Mouse (Mus musculus) spleen, adult 18-20 months (tissue): Measurements from ENCODE around the gene Micall1.
A peak's percentile ranks its signal among the peaks of the same experiment; 100 is the strongest.

ENCODE experiments used
- DNase-seq, 2 experiments: peaks; one replicate each; pipeline ENCODE4 v3.0.0; 2022; ENCODE audit warnings: mixed read lengths in 2 of 2

Gene Micall1

DNA sequence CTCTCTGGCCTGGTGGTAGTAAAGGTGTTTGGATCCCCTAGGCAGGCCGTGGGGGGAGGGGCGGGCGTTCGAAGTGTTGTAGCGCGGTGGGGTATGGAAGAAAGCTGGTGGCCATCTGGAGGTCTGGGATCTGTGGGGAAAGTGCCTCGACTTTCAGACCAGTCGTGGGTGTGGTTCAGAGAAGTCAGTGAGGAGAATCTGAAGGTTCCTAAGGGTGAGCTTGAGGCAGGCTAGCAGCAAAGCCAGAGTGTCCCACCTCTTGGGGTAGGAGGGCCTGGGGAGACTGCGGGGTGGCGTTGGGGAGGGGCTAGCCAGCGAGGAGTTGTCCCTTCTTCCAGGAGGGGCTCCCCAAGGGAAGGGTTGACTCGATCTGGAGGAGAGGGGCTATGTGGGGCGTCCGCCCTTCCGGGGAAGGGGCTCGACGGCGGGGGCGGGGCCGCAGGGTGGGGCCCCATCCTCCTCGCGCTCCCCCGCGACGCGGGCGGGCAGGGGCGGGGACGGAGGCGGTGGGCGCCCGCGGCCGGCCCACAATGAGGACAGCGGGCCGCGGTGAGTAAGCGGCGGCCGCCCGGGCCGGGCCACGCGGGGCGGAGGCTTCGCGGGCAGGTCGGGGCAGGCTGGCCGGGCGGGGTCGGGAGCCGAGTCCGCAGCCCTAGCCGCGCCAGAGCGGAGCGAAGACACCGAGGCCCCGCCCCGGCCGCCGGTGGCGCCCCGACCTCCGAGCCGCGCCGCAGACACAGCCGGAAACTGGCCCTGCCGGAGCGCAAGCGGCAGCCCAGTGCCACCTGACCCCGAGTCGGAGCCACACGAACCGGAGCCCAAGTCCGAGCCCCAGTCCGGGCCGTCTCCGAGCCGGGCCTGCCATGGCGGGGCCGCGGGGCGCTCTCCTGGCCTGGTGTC is at the start of gene Micall1:
TSS of gene Micall1 (plus strand) at position 478 of the 900 bp plus-strand sequence.
- DNase-seq: peak; percentile 64 to 75

DNA sequence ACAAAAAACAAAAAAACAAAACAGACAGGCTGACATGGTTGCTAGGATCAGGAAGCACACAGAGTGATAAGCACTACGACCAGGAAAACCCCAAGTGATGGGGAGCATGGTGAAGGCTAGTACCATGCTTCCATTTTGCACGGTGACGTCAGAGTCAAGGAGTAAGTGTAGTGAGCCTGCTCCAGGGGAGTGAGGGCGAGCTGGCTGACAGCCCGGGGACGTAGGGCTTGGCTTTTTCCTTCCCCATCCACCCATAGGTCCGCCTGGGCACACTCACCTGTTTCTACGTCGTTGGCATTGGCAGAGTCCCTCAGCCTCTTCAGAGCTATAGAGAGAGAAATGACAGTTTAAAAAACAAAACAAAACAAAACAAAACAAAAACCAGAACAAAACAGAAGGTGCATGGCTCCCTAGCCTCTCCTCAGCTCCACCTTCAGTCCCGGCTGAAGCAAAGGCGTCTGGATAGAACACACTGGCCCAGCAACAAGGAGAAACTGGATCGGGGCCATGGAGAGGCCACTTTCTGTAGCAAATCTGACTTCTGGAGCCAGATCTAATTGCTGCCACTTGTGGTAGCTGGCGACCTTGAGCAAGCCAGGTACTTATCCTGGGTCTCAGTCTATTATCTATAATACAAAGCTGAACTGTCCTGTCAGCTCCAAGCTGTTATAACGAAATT is 47.7 kb upstream of the Micall1 start:
- no peak for DNase-seq

DNA sequence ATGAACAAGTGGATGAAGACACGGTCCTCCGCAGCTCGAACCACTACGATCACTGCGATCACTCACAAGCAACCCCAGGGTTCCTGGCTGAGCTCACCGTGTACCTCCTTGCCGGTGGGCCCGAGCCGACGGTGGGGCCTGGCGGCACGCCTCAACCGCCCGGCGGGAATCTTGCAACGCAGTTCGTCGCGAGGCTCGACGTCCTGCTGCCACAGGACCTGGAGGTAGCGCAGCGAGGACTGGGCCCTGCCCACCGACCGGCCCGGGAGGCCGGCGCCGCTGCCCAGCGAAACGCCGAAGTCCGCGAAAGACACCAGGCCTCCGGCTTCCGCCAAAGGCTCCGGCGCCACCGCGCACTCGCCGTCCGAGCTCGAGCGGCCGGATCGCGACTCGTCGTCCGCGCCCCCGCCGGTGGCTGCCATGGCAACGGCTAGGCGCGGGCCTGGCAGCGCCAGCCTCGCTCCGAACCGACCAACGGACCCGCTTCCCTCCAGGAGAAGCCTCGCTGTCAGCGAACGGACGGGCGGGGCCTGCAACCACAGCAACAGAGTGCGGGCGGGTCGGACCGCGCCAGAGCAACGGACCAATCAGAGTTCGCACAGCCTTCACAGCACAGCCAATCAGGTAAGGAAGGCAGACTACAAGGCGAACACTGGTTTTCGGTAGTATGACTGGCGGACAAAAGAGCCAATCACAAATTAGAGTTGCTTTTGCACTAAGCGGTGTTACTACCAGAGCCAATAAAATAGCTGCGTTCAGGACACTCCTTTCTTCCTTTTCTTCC is 46.1 kb upstream of the Micall1 start, which contains the start of gene Ankrd54:
TSS of gene Ankrd54 (minus strand) at position 518 of the 784 bp plus-strand sequence.
- peak; percentile 89 to 92 for DNase-seq

DNA sequence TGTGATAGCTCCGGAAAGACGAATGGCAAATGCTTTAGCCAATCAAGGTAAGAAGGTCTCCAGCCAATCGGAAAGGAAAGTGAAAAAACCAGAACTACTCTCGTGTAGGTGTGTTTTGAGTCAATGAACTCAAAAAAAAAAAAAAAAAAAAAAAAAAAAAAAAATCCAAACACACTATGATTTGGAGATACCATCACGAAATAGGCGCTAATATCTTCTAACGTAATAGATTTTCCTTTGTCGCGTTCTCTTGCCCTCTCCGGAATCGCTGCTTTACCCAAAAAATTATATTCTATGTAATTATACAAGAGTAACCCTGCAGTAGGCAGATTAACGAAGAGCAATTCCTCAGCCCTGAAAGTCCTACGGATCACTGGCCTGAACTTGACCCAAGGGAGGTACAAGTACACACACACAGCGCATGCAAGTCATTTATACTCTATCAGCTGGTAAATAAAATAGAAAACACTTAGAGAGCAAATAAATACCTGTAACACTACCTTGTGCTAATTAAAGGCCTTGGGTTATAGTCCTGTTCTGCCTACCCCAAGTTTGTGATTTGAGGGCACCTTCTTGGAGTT is 45.4 kb upstream of the Micall1 start:
- no peak for DNase-seq

DNA sequence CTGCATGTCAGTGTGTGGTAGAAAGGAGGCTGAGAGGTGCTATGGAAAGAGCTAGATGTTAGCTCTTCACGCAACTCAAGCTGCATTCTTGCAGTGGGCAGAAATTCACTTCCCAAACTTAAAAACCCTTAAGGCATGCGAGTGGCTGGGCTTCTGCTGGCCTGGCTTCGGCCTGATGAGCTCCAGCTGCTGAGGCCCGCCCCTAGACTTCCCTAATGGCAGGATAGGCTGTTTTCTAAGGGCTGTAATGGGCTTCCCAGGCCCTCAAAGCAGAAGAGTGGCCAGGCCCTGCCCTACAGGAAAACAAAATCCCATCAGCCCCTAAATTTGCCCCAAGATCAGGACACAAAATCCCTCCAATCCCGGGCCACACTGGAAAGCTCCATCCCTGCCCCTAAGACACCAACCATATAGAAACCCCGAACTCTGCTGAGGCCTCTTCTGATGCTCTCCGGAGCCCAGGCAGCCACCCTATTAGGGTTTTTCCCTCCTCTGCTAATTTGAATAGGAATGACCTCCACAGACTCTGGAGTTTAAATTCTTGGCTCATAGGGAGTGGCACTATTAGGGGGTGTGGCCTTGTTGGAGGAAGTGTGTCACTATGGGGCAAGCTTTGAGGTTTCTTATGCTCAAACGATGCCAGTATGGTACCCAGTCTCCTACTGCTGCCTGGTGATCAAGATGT is 43.5 kb upstream of the Micall1 start:
- no peak for DNase-seq

DNA sequence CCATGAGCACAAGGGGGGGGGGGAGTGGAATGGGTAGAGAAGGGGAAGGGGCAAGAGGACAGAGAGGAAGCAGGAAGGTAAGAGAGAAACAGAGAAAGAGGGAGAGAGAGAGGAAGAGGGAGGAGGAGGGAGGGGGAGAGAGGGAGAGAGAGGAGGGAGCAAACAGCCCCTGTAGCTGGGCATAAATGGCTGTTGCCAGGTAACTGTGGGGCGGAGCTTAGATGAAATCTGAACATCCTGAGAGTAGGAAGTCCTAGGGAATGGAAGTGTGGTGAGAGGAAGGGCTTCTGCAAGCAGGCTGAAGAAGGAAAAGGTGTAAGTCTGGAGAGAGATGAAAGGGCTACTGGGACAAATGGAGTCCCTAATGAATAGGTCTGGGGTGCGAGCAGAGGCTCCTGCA is 42.4 kb upstream of the Micall1 start:
- DNase-seq: no peak

DNA sequence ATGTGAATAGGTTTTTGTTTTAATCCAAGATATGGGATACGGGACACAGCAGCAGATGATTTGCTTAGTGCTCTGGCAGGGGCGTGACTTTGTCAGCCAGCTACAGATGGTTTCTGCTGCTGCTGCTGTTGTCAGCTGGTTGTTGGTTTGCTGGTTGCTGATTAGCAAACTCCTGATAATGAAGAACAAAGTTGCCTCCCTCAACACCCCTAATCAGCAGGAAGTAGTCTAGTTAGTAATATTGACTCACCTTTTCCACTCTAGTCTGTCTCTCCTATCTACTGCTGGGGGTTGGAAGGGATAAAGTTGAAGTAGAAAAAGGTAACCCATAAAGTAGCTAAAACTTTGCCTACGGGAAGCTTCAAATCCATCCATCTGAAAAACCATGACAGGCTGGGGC is 41.1 kb upstream of the Micall1 start:
- DNase-seq: no peak

GRCm38 (mm10) chr15:79068416-79068815 is 40.3 kb upstream of the Micall1 start:
- no peak for DNase-seq

GRCm38 (mm10) chr15:79071117-79072039 is 37.3 kb upstream of the Micall1 start:
- peak in 1 of 2 experiments; percentile 35 for DNase-seq

DNA sequence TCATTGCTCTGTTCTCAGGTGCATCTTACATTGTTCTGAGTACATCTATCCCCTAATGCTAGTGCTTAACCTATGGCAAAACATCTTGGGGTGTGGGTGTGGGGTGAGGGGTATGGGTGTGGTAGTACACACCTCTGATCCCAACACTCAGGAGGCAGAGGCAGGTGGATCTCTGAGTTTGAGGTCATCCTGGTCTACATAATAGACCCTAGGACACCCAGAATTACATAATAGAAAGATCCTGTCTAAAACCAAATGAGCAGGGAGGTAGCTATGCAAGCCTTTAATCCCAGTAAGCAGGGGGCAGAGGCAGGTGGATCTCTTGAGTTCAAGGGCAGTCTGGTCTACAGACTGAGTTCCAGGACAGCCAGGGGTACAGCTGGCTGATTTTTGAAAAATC is 34.9 kb upstream of the Micall1 start:
- DNase-seq: no peak

DNA sequence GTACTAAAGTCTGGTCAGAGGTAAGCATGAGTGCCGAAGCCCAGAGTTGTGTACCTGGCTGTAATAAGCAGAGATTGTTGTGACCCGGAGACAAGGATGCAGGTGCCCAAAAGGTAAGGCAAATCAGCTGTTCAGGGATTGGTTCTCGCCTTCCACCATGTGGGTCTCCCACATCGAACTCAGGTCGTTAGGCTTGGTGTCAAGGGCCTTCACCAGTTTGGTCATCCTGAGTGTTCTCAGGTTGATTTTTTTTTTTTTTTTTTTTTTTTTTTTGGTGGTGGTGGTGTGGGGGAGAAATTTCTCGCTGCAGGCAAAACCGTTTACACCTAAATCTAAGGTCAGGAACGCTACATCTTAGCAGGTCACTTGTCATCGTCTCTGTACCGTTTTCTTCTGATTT is 34.3 kb upstream of the Micall1 start:
- no peak for DNase-seq

GRCm38 (mm10) chr15:79074913-79075532 is 33.7 kb upstream of the Micall1 start, which contains the start of gene Eif3l:
TSS of gene Eif3l (plus strand) at chr15:79075179.
- DNase-seq: peak; percentile 74 to 78

- no peak for DNase-seq
Measured at GRCm38 (mm10) chr15:79075658-79076365, 32.9 kb upstream of the Micall1 start.

DNA sequence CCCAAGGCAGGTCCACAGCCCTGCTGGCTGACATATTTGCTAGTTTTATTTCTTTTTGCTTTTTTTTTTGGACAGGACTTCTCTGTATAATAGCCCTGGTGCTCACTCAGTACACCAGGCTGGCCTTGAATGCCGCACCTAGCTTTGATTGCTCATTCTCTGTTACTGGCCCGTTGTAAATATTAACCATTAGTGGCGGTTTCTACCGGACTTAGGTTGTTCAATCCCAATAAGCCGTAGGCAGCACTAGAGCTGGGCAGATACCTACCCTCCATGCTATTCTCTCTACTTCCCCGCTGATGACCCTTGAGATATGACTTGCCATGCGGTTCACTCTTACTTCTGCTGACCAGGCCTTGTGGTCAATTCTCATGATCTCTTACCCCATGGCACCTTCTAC is 29.1 kb upstream of the Micall1 start:
- DNase-seq: no peak

DNA sequence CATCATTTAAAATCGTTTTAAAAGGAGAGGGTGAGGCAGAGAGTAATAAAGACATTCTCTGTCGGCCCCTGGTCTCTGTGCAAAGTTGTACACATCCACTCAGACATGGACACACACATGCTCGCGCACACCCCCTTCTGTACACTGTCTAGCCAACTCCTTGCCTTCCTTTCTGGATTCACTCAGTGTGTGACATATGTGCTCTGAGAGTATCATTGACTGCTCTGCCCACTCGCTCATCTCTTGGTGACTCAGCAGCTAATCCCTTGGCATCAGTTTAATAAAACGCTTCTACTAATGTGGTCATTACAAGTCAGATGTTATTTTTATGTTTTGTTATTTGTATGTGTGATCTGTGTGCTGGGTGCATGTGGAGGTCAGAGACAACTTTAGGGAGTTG is 16.4 kb upstream of the Micall1 start:
- DNase-seq: no peak

GRCm38 (mm10) chr15:79093083-79093839 is 15.4 kb upstream of the Micall1 start:
- no peak for DNase-seq

- DNase-seq: no peak
Measured at GRCm38 (mm10) chr15:79095483-79095882, 13.2 kb upstream of the Micall1 start.

DNA sequence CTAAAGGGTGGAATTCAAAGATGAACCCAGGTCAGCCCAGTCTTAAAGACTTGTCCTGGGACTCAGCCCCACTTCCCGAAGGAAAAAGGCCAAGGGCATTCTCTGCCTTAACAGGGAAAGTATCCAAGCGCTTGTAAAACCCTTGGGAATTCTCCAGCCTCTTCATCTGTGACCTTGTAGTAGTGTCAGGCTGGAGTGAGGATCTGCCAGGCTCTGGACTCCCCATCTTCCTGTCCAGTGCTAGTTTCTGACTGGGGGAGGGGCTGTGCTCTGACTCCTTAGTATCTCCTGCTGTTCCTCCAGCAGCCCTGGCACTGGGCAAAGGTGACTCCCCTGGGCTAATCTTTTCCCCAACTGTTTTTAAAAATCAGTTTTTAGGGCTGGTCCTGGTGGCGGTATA is 12.1 kb upstream of the Micall1 start:
- DNase-seq: no peak

DNA sequence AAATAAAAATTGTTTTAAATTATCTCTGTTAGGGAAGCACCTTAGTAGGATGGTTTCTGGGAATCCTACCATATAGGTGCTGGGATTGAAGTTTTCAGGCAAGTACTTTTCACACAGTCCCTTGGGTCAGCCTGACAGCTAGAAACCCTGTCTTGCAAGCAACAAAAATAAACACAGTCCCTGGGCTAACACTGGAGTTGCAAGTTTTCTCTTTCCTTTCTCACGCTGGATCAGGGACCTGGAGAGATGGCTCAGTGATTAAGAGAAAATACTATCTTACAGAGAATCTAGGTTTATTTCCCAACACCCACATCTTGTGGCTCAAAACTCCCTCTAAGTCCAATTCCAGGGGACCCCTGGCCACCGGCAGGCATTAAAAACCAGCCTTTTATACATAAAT is 11.6 kb upstream of the Micall1 start:
- no peak for DNase-seq
